Mouse (Mus musculus) heart, postnatal 4 days (tissue): Measurements from ENCODE around the gene Tcp11. TPM values are rescaled to one million over a fixed set of nuclear protein-coding genes. Genes with fewer than 3 reads are reported as not detected.

Source experiments
- total RNA-seq, 2 experiments: library from RNA; stranded (reverse); gene quantifications; 2 replicates each; pipeline ENCODE4 v1.2.3; 2021

Gene Tcp11
- total RNA-seq, 2 experiments from 2014 or later: 0.14 TPM; not detected in 1

Other genes with a start within 250 kb of the Tcp11 start
- 100 to 1,000 TPM in 1 of 2 experiments, 10 to 100 TPM in 1; 94.2 to 102 TPM for gene Snrpc, start 242.5 kb downstream of the Tcp11 start, total RNA-seq
- 10 to 100 TPM; 20.7 to 21.9 TPM for gene Uhrf1bp1, start 224.2 kb downstream of the Tcp11 start, total RNA-seq
- gene Anks1, start 171.3 kb downstream of the Tcp11 start, total RNA-seq: 10 to 100 TPM; 54.2 to 59.2 TPM
- 10 to 100 TPM; 28.5 to 29.3 TPM for gene Taf11, start 170.8 kb downstream of the Tcp11 start, total RNA-seq
- 1 to 10 TPM; 1.1 to 1.4 TPM for gene Scube3, start 61.5 kb upstream of the Tcp11 start, total RNA-seq
- 10 to 100 TPM; 29.2 to 32.8 TPM for gene Zfp523, start 96.5 kb upstream of the Tcp11 start, total RNA-seq
- 1 to 10 TPM; 2.8 to 3.3 TPM for gene Def6, start 127.1 kb upstream of the Tcp11 start, total RNA-seq
- 10 to 100 TPM; 21.9 to 22.3 TPM for gene Ppard, start 152.1 kb upstream of the Tcp11 start, total RNA-seq
- gene Fance, start 232.9 kb upstream of the Tcp11 start, total RNA-seq: 10 to 100 TPM; 18.7 to 19.4 TPM
- gene Rpl10a, start 247.8 kb upstream of the Tcp11 start, total RNA-seq: 100 to 1,000 TPM; 663 to 665 TPM